Mouse (Mus musculus) liver, adult 2 months (tissue): Measurements from ENCODE around the gene Cldn11. TPM values are rescaled to one million over a fixed set of nuclear protein-coding genes. Genes with fewer than 3 reads are reported as not detected.

ENCODE experiments used
- DNase-seq: peaks from one replicate; pipeline ENCODE4 v3.0.0-alpha.2; 2011; ENCODE audit warnings: low read depth, low spot score; ENCODE audit errors: extremely low read depth
- H3K27ac ChIP-seq: fragments of 200-500 bp; replicated peaks from 2 replicates; pipeline ENCODE4 v1.5.1; 2012; ENCODE audit warnings: low read depth, mild to moderate bottlenecking, control low read depth, inconsistent platforms, low read length; ENCODE audit not compliant: insufficient read depth
- H3K27me3 ChIP-seq: fragments of 200-500 bp; 2 replicates; pipeline ENCODE4 v1.6.1; 2012; ENCODE audit warnings: mild to moderate bottlenecking, moderate library complexity, low read length, inconsistent platforms; ENCODE audit not compliant: control insufficient read depth, insufficient read depth
- H3K36me3 ChIP-seq: fragments of 200-500 bp; 2 replicates; pipeline ENCODE4 v1.6.1; 2012; ENCODE audit warnings: low read length, inconsistent platforms; ENCODE audit not compliant: control insufficient read depth, insufficient read depth
- H3K4me1 ChIP-seq: fragments of 200-500 bp; 2 replicates; pipeline ENCODE4 v1.6.1; 2011; ENCODE audit warnings: low read length; ENCODE audit not compliant: control insufficient read depth, insufficient read depth
- H3K4me3 ChIP-seq: fragments of 200-500 bp; 2 replicates; pipeline ENCODE4 v1.5.1; 2011; ENCODE audit warnings: low read depth, mild to moderate bottlenecking, control low read depth, low read length, moderate library complexity; ENCODE audit not compliant: insufficient read depth
- H3K79me2 ChIP-seq: fragments of 200-500 bp; 2 replicates; pipeline ENCODE4 v1.6.1; 2012; ENCODE audit warnings: inconsistent platforms, mild to moderate bottlenecking, low read length, moderate library complexity; ENCODE audit not compliant: control insufficient read depth, insufficient read depth
- H3K9ac ChIP-seq: fragments of 200-500 bp; 2 replicates; pipeline ENCODE4 v1.6.1; 2012; ENCODE audit warnings: low read depth, mild to moderate bottlenecking, control low read depth, inconsistent platforms, low read length
- CTCF ChIP-seq: fragments of 200-500 bp; IDR thresholded peaks from 2 replicates; pipeline ENCODE4 v1.5.1; 2011; ENCODE audit warnings: low read depth, low read length, control low read depth
- POLR2A ChIP-seq: fragments of 200-500 bp; IDR thresholded peaks from 2 replicates; pipeline ENCODE4 v1.6.1; 2011; ENCODE audit warnings: low read length, control low read depth; ENCODE audit not compliant: insufficient read depth; ENCODE audit errors: extremely low read depth
- WGBS: fragments of 180-500 bp; shearing (Covaris S2); methylation state at CpG from one replicate; pipeline ENCODE4 v1.1.7; 2018; 5-methylcytosine and 5-hydroxymethylcytosine counted together
- polyA plus RNA-seq: library from polyadenylated mRNA; depleted of rRNA; stranded (reverse); fragments of >200 nt; gene quantifications from 2 replicates; pipeline ENCODE4 v1.2.3, GENCODE M21; 2012; rRNA removed
- total RNA-seq: library from RNA; depleted of rRNA; stranded (reverse); fragments of >200 nt; gene quantifications from 2 replicates; pipeline ENCODE4 v1.2.3, GENCODE M21; 2014; rRNA removed

The Cldn11 gene
- total RNA-seq (0.07 and 0.09 TPM in 2 replicates), polyA plus RNA-seq (not detected in 2 replicates)

DNA sequence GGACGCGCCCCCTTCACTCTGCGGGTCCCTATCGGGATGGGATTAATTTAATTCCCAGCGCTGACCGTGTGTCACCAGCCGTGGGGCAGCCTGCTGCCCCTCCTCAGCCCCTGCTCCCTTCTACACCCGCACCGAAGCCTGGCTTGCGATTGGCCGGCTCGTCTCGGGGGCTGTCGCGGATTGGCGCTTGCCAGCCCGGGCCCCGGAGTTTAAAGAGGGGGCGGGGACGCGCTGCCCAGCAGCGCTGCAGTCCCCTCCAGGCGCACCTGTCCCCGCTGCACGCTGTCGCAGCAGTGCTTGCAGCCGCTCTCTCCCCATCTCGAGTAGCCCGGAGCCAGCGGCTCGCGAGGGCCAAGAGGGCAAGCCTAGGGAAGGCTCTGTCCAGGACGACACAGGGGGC is at the start of gene Cldn11:
Gene Cldn11 (plus strand): TSS at position 215 of the 400 bp plus-strand sequence.
- peaks cover 7% of the 10 kb centered on the region; the same call in 1 of the 2 replicates for H3K27me3 ChIP-seq
- TF ChIP-seq POLR2A (no peak), CTCF (no peak)
- 1% methylated on average over 33 of the region's 33 CpGs for WGBS
- H3K9ac ChIP-seq, result no peak within 1 kb of the TSS
- no peak within 1 kb of the TSS for H3K27ac ChIP-seq
- no peak within 1 kb of the TSS for H3K4me3 ChIP-seq
- H3K36me3 ChIP-seq, result no peaks in the 10 kb centered on the region
- no peaks in the 10 kb centered on the region; the same call in 1 of the 2 replicates for H3K4me1 ChIP-seq
- H3K79me2 ChIP-seq, result no peaks in the 10 kb centered on the region
- DNase-seq, result no peak

DNA sequence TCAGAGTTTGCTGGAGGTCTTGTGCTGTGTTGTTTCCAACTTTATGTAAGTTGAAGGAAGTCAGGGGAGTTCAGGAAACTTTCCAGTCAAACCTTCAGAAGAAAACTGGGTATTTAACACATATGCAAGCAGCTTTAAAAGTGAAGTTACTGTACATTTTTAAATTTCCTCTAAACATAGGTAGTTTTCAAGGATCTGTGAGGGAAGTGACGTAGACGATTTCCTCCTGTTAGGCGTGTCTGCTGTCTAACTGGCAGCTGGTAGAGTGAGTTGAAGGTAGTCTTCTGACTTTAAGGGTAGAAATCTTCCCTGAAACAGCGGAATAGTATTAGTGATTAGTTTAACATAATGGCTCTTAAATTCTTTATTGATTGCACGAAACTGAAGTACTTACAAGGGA is 49.7 kb upstream of the Cldn11 start:
- Histone ChIP-seq H3K79me2 (peaks cover 21% of the 10 kb centered on the region; the same call in 1 of the 2 replicates), H3K36me3 (peaks cover 5% of the 10 kb centered on the region; the same call in 1 of the 2 replicates), H3K4me3 (no peak overlapping the region), H3K4me1 (peaks cover 16% of the 10 kb centered on the region; the same call in 1 of the 2 replicates), H3K27me3 (no peaks in the 10 kb centered on the region), H3K9ac (no peak overlapping the region), H3K27ac (no peak overlapping the region)
- TF ChIP-seq CTCF (no peak), POLR2A (no peak)
- no peak for DNase-seq
- 84% methylated on average over 5 of the region's 5 CpGs for WGBS

DNA sequence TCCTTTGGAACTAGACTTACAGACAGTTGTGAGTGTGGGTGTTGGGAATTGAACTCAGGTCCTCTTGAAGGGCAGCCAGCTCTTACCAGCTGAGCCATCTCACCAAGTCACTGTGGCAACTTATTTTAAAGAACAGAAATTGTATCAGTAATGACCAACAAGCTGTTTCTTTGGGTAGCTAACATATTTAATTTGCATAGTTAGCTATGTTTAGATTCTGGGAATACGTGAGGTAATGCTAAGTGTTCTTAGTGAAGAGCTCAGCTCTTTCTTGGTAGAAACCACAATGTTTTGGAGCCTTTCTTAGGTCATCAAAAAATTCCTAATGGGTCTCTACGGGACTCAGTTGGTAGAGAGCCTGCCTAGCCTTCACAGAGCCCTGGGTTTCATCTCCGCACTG is 48.9 kb upstream of the Cldn11 start:
- Histone ChIP-seq H3K9ac (no peak overlapping the region), H3K27ac (no peak overlapping the region), H3K79me2 (peaks cover 26% of the 10 kb centered on the region; the same call in 1 of the 2 replicates), H3K4me3 (no peak overlapping the region), H3K4me1 (peaks cover 16% of the 10 kb centered on the region; the same call in 1 of the 2 replicates), H3K27me3 (no peaks in the 10 kb centered on the region), H3K36me3 (peaks cover 5% of the 10 kb centered on the region; the same call in 1 of the 2 replicates)
- WGBS, result 94% methylated on average over 3 of the region's 3 CpGs
- DNase-seq, result no peak
- no peak for TF ChIP-seq CTCF
- TF ChIP-seq POLR2A, result no peak

DNA sequence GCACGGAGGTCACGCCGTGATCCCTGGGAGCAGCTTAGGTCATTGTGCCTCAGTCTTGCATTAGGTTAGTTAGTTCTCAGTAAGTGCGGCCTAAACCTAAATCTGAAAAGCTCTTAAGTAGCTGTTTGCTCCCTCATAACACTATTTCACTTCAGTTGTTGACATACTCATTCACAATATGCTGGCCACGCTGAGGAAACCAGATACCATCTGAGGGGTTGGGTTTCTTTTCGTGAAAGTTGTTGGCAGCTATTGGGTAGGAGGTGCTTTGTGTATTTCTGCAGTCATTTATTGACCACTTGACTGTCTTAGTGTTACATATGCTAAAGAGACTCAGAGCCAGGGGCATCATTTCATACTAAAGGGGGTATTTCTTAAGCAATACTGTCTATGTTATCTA is 44.8 kb upstream of the Cldn11 start:
- no peak overlapping the region for H3K4me3 ChIP-seq
- H3K9ac ChIP-seq, result no peak overlapping the region
- DNase-seq, result peak; percentile 14
- WGBS, result 43% methylated on average over 6 of the region's 6 CpGs
- H3K27me3 ChIP-seq, result no peaks in the 10 kb centered on the region
- H3K79me2 ChIP-seq, result peaks cover 31% of the 10 kb centered on the region
- no peaks in the 10 kb centered on the region for H3K36me3 ChIP-seq
- peaks cover 19% of the 10 kb centered on the region for H3K4me1 ChIP-seq
- TF ChIP-seq CTCF (no peak), POLR2A (no peak)
- H3K27ac ChIP-seq, result no peak overlapping the region

DNA sequence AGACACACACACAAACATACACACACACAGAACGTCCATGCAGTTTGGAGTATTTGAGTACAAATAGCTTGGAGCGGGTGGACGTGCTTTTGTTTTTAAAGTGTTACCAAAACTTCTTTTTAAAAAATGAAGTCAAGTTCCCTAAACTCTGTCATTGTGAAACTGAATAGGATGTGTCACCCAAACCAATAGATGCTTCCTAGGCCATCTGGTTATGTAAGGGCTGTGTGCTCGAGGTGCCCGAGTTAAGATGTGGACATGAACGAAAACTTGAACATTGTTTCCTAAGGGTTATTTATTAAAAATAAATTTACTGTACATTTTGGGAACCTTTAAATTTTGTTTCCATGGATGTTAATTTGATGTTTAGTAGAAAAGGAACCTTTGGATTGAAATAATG is 43.1 kb upstream of the Cldn11 start:
- DNase-seq, result peak; percentile 18
- H3K36me3 ChIP-seq, result peaks cover 3% of the 10 kb centered on the region; the same call in 1 of the 2 replicates
- H3K27ac ChIP-seq, result no peak overlapping the region
- H3K4me3 ChIP-seq, result no peak overlapping the region
- H3K9ac ChIP-seq, result no peak overlapping the region
- 71% methylated on average over 6 of the region's 6 CpGs for WGBS
- peaks cover 17% of the 10 kb centered on the region for H3K4me1 ChIP-seq
- TF ChIP-seq CTCF, result no peak
- TF ChIP-seq POLR2A, result no peak
- no peaks in the 10 kb centered on the region for H3K27me3 ChIP-seq
- H3K79me2 ChIP-seq, result peaks cover 33% of the 10 kb centered on the region

DNA sequence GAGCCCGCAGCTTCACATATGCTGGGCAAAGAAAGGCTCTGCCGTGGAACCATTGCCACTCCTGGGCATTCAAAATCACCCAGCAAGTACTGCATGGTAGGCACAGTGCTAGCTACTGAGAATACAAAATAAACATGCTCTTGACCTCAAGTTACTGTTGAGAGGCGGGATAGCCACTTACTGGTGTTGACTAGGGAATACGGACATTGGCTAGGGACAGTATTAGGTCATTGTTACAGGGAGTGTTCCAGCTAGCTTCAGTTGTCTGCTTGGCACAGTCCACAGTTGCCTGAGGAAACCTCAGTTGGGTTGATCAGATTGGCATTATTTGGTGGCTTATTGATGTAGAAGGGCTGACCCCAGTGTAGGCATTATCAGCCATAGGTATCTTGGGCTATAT is 42.0 kb upstream of the Cldn11 start:
- TF ChIP-seq POLR2A (no peak), CTCF (no peak)
- peaks cover 32% of the 10 kb centered on the region for H3K79me2 ChIP-seq
- H3K27ac ChIP-seq, result 0 out of 2 replicates have a peak overlapping the region, but pooled peaks have one; percentile 2
- peaks cover 17% of the 10 kb centered on the region for H3K4me1 ChIP-seq
- no peak overlapping the region for H3K4me3 ChIP-seq
- H3K27me3 ChIP-seq, result no peaks in the 10 kb centered on the region
- H3K36me3 ChIP-seq, result peaks cover 4% of the 10 kb centered on the region; the same call in 1 of the 2 replicates
- 37% methylated on average over 4 of the region's 4 CpGs for WGBS
- H3K9ac ChIP-seq, result no peak overlapping the region
- peak; percentile 90 for DNase-seq
